Mouse (Mus musculus): ENCODE results near the gene Baiap2.

DNA sequence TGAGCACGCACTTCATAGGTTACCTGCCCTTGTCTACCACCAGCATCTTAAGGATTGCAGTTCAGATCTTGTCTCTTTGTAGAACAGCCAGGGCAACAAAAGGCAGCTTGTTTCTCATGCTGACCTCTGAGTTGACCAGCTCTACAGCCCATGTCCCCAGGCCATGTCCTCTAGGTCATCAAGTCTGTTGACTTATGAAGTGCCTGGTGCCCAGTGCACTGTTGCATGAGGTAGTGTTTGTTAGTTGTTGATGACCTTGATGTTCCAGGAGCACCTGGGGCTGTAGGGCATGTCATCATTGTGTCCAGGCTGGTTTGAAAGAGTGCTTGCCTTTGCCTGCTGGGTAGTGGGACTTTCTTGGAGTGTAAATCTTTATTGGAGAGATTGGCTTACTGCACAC lies 4.9 kb downstream of the Baiap2 start:
- no peak for TF ChIP-seq CTCF (IDR thresholded peaks at IDR 0.05)
- TF ChIP-seq POLR2A (IDR thresholded peaks at IDR 0.05; ENCODE audit: insufficient read depth, low read depth, low read length), result no peak

Measured in heart, adult 2 months (tissue).